Mouse (Mus musculus): ENCODE data around the gene Fam111a.

GRCm38 (mm10) chr19:12564197-12564596 lies 18.7 kb downstream of the Fam111a start:
- TF ChIP-seq POLR2A (IDR thresholded peaks at IDR 0.05; ENCODE audit: borderline replicate concordance, extremely low read depth, insufficient read depth, insufficient read length, poor library complexity, severe bottlenecking) (no peak), CTCF (IDR thresholded peaks at IDR 0.05; ENCODE audit: borderline replicate concordance, extremely low read depth, insufficient read depth, insufficient read length) (no peak)

Data from brain, embryonic 14.5 days (tissue).